Mouse (Mus musculus): Measurements from ENCODE around the gene Thsd7b. TPM values are rescaled to one million over a fixed set of nuclear protein-coding genes. Genes with fewer than 3 reads are reported as not detected.

Gene Thsd7b
- total RNA-seq (2021), result 0.76 and 1.8 TPM in 2 replicates
- long read RNA-seq, partial matches to known transcripts, result 0 of 1 reads
- long read RNA-seq, other reads (novel, unspliced or antisense), result 1 of 1 reads

- DNase-seq, result peak; percentile 2
These were observed at the start of gene Thsd7b for GRCm38 (mm10) chr1:129272982-129273937. Gene Thsd7b, plus strand, starts transcription at chr1:129273302.

- DNase-seq, result peak; percentile 1
These were observed 28.8 kb upstream of the Thsd7b start for GRCm38 (mm10) chr1:129244292-129244691.

GRCm38 (mm10) chr1:129250704-129251443 is 22.2 kb upstream of the Thsd7b start:
- DNase-seq, result no peak

- DNase-seq, result no peak
These were observed 6.4 kb upstream of the Thsd7b start for GRCm38 (mm10) chr1:129266684-129267083.

- DNase-seq, result no peak
These were observed 31.1 kb downstream of the Thsd7b start for GRCm38 (mm10) chr1:129304173-129304572.

GRCm38 (mm10) chr1:129324388-129324787 is 51.3 kb downstream of the Thsd7b start:
- no peak for DNase-seq

- DNase-seq, result no peak
These were observed 51.7 kb downstream of the Thsd7b start for GRCm38 (mm10) chr1:129324798-129325197.

GRCm38 (mm10) chr1:129356631-129357030 is 83.5 kb downstream of the Thsd7b start:
- DNase-seq, result no peak

- DNase-seq, result no peak
These were observed 84.3 kb downstream of the Thsd7b start for GRCm38 (mm10) chr1:129357378-129357777.

GRCm38 (mm10) chr1:129363368-129363767 is 90.3 kb downstream of the Thsd7b start:
- no peak for DNase-seq

- no peak for DNase-seq
These were observed 91.7 kb downstream of the Thsd7b start for GRCm38 (mm10) chr1:129364828-129365227.

GRCm38 (mm10) chr1:129365590-129365989 is 92.5 kb downstream of the Thsd7b start:
- DNase-seq, result no peak

GRCm38 (mm10) chr1:129386479-129386878 is 113.4 kb downstream of the Thsd7b start:
- no peak for DNase-seq

- no peak for DNase-seq
These were observed 138.5 kb downstream of the Thsd7b start for GRCm38 (mm10) chr1:129411584-129411983.

GRCm38 (mm10) chr1:129421581-129421980 is 148.5 kb downstream of the Thsd7b start:
- no peak for DNase-seq

- no peak for DNase-seq
These were observed 191.3 kb downstream of the Thsd7b start for GRCm38 (mm10) chr1:129464414-129464813.

- DNase-seq, result no peak
These were observed 200.4 kb downstream of the Thsd7b start for GRCm38 (mm10) chr1:129473504-129473903.

GRCm38 (mm10) chr1:129484266-129485031 is 211.3 kb downstream of the Thsd7b start:
- DNase-seq, result no peak

GRCm38 (mm10) chr1:129491136-129491535 is 218.0 kb downstream of the Thsd7b start:
- no peak for DNase-seq

- no peak for DNase-seq
These were observed 220.8 kb downstream of the Thsd7b start for GRCm38 (mm10) chr1:129493929-129494328.

GRCm38 (mm10) chr1:129501707-129502106 is 228.6 kb downstream of the Thsd7b start:
- DNase-seq, result no peak

- DNase-seq, result no peak
These were observed 243.3 kb downstream of the Thsd7b start for GRCm38 (mm10) chr1:129516379-129516778.

All from adrenal gland, postnatal 25 days (tissue).